Mouse (Mus musculus): ENCODE measurements around the gene Zcchc13.

Zcchc13 gene

GRCm38 (mm10) chrX:103630303-103630702, at the start of gene Zcchc13:
Gene Zcchc13 (plus strand): TSS chrX:103630586.
- DNase-seq (ENCODE audit: low spot score): no peak

- DNase-seq (ENCODE audit: low spot score): no peak
These were observed 46.1 kb upstream of the Zcchc13 start for GRCm38 (mm10) chrX:103584262-103584661.

- no peak for DNase-seq (ENCODE audit: low spot score)
These were observed 38.3 kb upstream of the Zcchc13 start for GRCm38 (mm10) chrX:103592056-103592455.

- DNase-seq (ENCODE audit: low spot score): no peak
These were observed 27.8 kb upstream of the Zcchc13 start for GRCm38 (mm10) chrX:103602553-103602952.

- DNase-seq (ENCODE audit: low spot score): no peak
These were observed 26.2 kb upstream of the Zcchc13 start for GRCm38 (mm10) chrX:103604211-103604610.

GRCm38 (mm10) chrX:103605473-103605872, 24.9 kb upstream of the Zcchc13 start:
- no peak for DNase-seq (ENCODE audit: low spot score)

GRCm38 (mm10) chrX:103610401-103610800, 20.0 kb upstream of the Zcchc13 start:
- no peak for DNase-seq (ENCODE audit: low spot score)

- no peak for DNase-seq (ENCODE audit: low spot score)
These were observed 18.9 kb upstream of the Zcchc13 start for GRCm38 (mm10) chrX:103611462-103611861.

GRCm38 (mm10) chrX:103614700-103615233, 15.6 kb upstream of the Zcchc13 start:
- no peak for DNase-seq (ENCODE audit: low spot score)

GRCm38 (mm10) chrX:103615453-103615852, 14.9 kb upstream of the Zcchc13 start:
- no peak for DNase-seq (ENCODE audit: low spot score)

GRCm38 (mm10) chrX:103616162-103616535, 14.2 kb upstream of the Zcchc13 start:
- no peak for DNase-seq (ENCODE audit: low spot score)

GRCm38 (mm10) chrX:103616536-103617404, 13.6 kb upstream of the Zcchc13 start:
- peak; percentile 51 for DNase-seq (ENCODE audit: low spot score)

- no peak for DNase-seq (ENCODE audit: low spot score)
These were observed 12.8 kb upstream of the Zcchc13 start for GRCm38 (mm10) chrX:103617405-103618095.

- DNase-seq (ENCODE audit: low spot score): peak; percentile 7
These were observed 8.6 kb upstream of the Zcchc13 start for GRCm38 (mm10) chrX:103621799-103622198.

- peak; percentile 79 for DNase-seq (ENCODE audit: low spot score)
These were observed 8.0 kb upstream of the Zcchc13 start for GRCm38 (mm10) chrX:103622260-103622934.

- no peak for DNase-seq (ENCODE audit: low spot score)
These were observed 7.5 kb upstream of the Zcchc13 start for GRCm38 (mm10) chrX:103622935-103623280.

GRCm38 (mm10) chrX:103623411-103623845, 7.0 kb upstream of the Zcchc13 start:
- peak; percentile 12 for DNase-seq (ENCODE audit: low spot score)

- no peak for DNase-seq (ENCODE audit: low spot score)
These were observed 5.8 kb upstream of the Zcchc13 start for GRCm38 (mm10) chrX:103624426-103625168.

GRCm38 (mm10) chrX:103628890-103629289, 1.5 kb upstream of the Zcchc13 start:
- DNase-seq (ENCODE audit: low spot score): no peak

- no peak for DNase-seq (ENCODE audit: low spot score)
These were observed 3.5 kb downstream of the Zcchc13 start for GRCm38 (mm10) chrX:103633895-103634294.

GRCm38 (mm10) chrX:103636021-103636420, 5.6 kb downstream of the Zcchc13 start:
- DNase-seq (ENCODE audit: low spot score): no peak

GRCm38 (mm10) chrX:103638566-103638965, 8.2 kb downstream of the Zcchc13 start:
- no peak for DNase-seq (ENCODE audit: low spot score)

Measured in ovary, postnatal 10 days (tissue).